Mouse (Mus musculus): ENCODE data around the gene Sipa1l1.

Gene Sipa1l1

DNA sequence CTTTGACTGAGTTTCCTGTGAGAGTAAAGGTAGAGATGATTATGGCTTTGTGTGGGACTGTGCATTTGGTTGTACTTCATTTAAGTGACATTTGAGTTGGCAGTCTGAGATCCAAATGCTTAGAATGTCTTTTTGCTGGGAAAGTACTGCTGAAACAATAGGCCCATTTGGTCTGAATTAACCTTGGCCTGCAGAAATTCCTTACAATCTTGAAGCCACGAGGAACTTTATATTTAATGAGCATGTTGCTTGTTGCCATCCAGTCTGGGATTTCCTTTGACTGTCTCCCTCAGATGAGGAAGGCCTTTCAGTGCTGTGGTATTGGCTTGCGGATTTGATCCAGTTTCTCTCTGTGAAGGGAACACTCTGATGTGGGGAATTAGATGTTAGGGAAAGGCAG is 43.9 kb downstream of the Sipa1l1 start:
- no peak for DNase-seq

DNA sequence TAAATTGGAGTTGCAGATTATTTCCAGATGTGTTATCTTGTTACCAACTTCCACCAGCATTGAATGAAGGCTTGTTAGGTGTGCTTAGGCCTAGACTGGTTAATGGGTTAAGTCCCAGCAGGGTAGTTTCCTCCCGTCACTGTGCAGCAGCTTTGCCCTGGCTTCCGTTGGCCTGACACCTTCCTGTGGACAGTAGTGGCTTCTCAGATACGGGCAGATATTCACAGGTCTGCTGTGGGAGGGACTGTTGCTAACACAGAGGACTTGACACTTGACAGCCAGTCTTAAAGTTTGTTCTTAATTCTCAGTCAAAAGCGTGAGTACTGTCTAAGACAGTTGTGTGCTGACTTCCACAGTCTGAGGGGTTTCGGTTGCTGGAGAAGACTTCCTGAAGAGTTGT is 45.8 kb downstream of the Sipa1l1 start:
- DNase-seq: no peak

- DNase-seq: no peak
Measured at GRCm38 (mm10) chr12:82216801-82217553, 47.9 kb downstream of the Sipa1l1 start.

GRCm38 (mm10) chr12:82218201-82218600 is 49.1 kb downstream of the Sipa1l1 start:
- no peak for DNase-seq

- DNase-seq: no peak
Measured at GRCm38 (mm10) chr12:82220367-82221089, 51.4 kb downstream of the Sipa1l1 start.

GRCm38 (mm10) chr12:82223126-82223815 is 54.2 kb downstream of the Sipa1l1 start:
- no peak for DNase-seq

DNA sequence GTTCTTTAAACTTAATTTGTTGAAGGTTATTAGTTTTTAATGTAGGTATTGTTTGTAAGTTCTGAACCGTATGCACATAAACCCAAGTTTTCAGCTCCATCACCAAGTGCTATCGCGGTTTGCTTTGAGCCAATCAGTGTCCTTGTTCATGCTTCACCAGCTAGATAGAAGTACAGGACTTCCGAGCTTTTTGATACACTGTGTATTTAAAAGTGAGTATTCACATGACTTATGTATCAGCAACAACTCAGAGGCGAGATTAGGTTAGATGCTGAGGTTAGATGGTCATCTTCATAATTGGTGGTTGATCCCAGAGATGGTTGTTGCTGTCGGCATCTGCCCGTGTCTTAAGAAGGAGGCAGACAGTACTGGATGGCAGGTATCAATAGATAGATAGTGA is 55.7 kb downstream of the Sipa1l1 start:
- no peak for DNase-seq

- no peak for DNase-seq
Measured at GRCm38 (mm10) chr12:82225278-82225677, 56.2 kb downstream of the Sipa1l1 start.

DNA sequence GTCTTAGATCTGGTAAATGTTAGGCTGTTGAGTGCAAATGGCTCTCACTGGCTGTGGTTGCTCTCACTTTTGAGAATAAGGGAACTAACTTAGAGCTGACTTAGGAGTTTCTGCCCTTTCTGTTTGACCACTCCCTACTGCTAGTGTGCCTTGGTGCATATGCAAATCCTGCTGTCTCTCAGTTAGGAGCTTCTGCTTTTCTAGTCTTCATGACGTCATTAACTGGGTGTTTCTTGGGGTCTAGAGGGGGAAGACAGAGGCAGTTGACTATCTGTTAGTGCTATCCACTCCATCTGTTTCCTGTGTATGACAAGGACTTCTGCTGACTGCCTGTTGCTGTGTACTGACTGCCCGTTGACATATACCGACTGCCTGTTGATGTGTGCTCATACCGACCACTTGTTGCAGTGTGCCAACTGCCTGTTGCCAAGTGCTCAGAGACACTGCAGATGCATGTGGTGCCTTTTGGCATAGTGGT is 56.7 kb downstream of the Sipa1l1 start:
- no peak for DNase-seq

DNA sequence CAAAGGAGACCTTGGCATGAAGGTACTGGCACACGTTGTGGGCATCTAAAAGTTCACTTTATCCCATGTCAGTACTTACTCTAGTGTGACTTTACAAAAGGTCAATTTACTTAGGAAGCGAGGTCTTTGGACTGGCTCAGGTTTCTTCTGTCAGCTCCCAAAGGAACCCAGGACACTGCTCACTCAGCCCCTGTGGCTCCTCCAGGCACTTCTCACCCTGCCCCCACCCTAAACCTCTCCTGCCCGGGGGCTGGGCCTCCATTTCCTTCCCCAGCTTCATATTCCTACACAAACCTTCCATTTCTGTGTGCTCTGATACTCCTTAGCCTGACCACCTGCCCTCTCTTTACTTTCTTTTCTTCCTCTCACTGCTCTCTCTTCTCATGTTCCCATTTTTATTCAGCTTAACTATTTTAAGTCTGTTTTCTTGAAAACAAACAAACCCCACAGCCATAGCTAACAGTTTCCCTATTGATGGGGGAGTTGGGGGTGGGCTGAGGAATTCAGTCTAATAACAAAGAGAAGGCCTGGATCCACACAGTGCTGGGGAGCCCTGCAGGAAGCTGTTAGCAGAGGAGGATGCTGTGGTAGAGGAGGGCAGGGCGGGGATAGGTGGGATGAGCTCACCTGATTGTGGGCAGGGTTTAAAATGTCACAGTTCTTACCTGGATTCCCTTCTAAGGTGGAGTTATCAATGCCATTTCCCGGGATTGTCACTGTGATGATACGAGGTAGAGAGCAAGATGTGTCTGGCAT is 57.4 kb downstream of the Sipa1l1 start:
- DNase-seq: no peak

- DNase-seq: no peak
Measured at GRCm38 (mm10) chr12:82230127-82230526, 61.0 kb downstream of the Sipa1l1 start.

- no peak for DNase-seq
Measured at GRCm38 (mm10) chr12:82231191-82231590, 62.1 kb downstream of the Sipa1l1 start.

DNA sequence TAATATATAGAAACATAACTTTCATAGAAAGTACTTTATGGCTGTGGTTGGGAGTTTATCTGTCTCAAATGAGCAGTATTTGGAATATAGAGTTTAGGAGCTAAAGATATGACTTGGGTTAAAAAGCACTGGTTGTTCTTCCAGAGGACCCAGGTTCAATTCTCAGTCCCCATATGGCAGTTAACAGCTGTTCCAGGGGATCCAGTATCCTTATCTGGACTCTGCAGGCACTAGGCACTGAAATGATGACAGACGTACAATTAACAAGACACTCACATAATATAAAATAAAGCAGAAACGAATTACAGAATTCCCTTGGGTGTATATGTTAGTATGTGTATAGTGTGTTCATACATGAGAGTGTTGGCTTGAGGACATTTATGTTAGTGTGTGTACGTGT is 64.1 kb downstream of the Sipa1l1 start:
- DNase-seq: no peak

DNA sequence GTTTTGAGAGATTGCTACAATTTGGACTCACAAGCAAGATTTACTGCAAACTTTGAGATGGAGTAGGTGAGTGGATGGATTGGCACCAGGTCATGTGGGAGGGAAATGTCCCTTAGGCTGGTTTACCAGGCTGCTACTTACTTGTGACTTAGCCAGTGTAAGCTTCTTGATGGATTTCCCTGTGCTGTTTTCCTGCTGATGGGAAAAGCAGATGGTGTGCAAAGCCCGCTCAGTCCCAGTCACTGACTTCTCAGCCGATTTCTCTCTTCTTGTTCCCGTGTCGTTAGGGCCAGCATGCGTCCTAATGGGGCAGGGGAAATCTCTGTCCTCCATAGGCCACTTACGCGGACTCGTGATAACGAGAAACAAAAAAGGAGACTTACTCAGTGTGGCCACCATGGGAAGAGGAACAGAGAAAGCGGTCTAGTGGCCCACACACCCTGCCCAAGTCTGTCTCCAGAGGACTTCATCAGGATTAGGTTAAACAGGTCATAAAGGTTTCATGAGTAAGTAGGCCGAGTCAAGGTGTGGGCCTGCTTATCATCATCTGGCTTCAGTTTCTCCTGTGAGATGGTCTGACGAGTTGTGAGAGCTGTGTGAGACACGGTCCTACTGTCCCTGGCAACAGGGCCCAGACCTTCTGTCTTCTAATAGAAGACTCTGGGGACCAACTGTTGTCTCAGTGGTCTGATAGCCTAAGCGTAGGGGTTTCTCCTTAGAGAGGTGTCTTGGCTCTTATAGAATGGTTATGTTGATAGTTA is 65.5 kb downstream of the Sipa1l1 start:
- no peak for DNase-seq

- DNase-seq: no peak
Measured at GRCm38 (mm10) chr12:82237095-82237494, 68.0 kb downstream of the Sipa1l1 start.

- DNase-seq: no peak
Measured at GRCm38 (mm10) chr12:82237946-82238345, 68.8 kb downstream of the Sipa1l1 start.

- DNase-seq: no peak
Measured at GRCm38 (mm10) chr12:82240674-82241073, 71.6 kb downstream of the Sipa1l1 start.

GRCm38 (mm10) chr12:82245219-82245618 is 76.1 kb downstream of the Sipa1l1 start:
- DNase-seq: no peak

- no peak for DNase-seq
Measured at GRCm38 (mm10) chr12:82246422-82246821, 77.3 kb downstream of the Sipa1l1 start.

- no peak for DNase-seq
Measured at GRCm38 (mm10) chr12:82247371-82248258, 78.5 kb downstream of the Sipa1l1 start.

- no peak for DNase-seq
Measured at GRCm38 (mm10) chr12:82248501-82248900, 79.4 kb downstream of the Sipa1l1 start.

Measured in cerebellum, adult 18-20 months (tissue).